Mouse (Mus musculus) G1E (cell line): ENCODE data around the gene Nme7. TPM values are rescaled to one million over a fixed set of nuclear protein-coding genes. Genes with fewer than 3 reads are reported as not detected.

Experiments
- ATAC-seq: 2 replicates; pipeline ENCODE4 v1.8.0; 2016; ENCODE audit warnings: mild to moderate bottlenecking; ENCODE audit not compliant: insufficient number of reproducible peaks, poor library complexity, low FRiP score, severe bottlenecking; ENCODE audit errors: extremely low read depth
- DNase-seq: peaks from one replicate; pipeline ENCODE4 v3.0.0; 2012; ENCODE audit warnings: low spot score
- H3K27me3 ChIP-seq: 2 replicates; pipeline ENCODE4 v1.6.1; 2012; ENCODE audit warnings: mild to moderate bottlenecking, low read length, inconsistent platforms; ENCODE audit not compliant: insufficient read depth
- H3K36me3 ChIP-seq: replicated peaks from 2 replicates; pipeline ENCODE3; 2012; ENCODE audit warnings: mild to moderate bottlenecking, inconsistent platforms
- H3K4me1 ChIP-seq: 2 replicates; pipeline ENCODE4 v1.6.1; 2012; ENCODE audit warnings: low read depth, low read length, inconsistent platforms, mixed read lengths; ENCODE audit not compliant: insufficient read depth
- H3K4me3 ChIP-seq: 2 replicates; pipeline ENCODE4 v1.5.1; 2012; ENCODE audit warnings: low read depth, mild to moderate bottlenecking, inconsistent platforms, low read length, moderate library complexity, mixed read lengths
- H3K9me3 ChIP-seq: replicated peaks from 2 replicates; pipeline ENCODE4 v1.6.1; 2012; ENCODE audit warnings: inconsistent platforms
- CTCF ChIP-seq: IDR thresholded peaks from 2 replicates; pipeline ENCODE4 v1.5.1; 2012; ENCODE audit warnings: low read depth, low read length, inconsistent platforms, mixed read lengths
- GATA1 ChIP-seq: IDR thresholded peaks from 2 replicates; pipeline ENCODE4 v1.6.1; 2012; ENCODE audit warnings: borderline replicate concordance, low read length, inconsistent platforms, mixed read lengths
- GATA2 ChIP-seq: IDR thresholded peaks from 2 replicates; pipeline ENCODE4 v1.6.1; 2012; ENCODE audit warnings: low read depth, low read length, inconsistent platforms, borderline replicate concordance
- POLR2AphosphoS5 ChIP-seq: IDR thresholded peaks from 2 replicates; pipeline ENCODE4 v1.6.1; 2012; ENCODE audit warnings: low read depth, low read length, inconsistent platforms; ENCODE audit not compliant: insufficient replicate concordance
- TAL1 ChIP-seq: conservative IDR thresholded peaks from 2 replicates; pipeline ENCODE4 v1.6.1; 2012; ENCODE audit warnings: low read depth, low read length, inconsistent platforms, mixed read lengths
- polyA plus RNA-seq: library from polyadenylated mRNA; stranded (reverse); fragments of >175 nt; gene quantifications from 2 replicates; pipeline ENCODE4 v1.2.3, GENCODE M21; 2012
- total RNA-seq, 2 experiments: library from RNA; stranded (forward) in 1 of 2; stranded (reverse) in 1 of 2; fragments of 200-1000 nt in 1 of 2; fragments of >200 nt in 1 of 2; fragmentation: Nextera tagmentation in 1 of 2; gene quantifications; 2 replicates each; pipeline ENCODE4 v1.2.3; 2014 to 2017

Nme7 gene
- total and polyA plus RNA-seq, 3 experiments: 2.1 to 80.5 (median 20.4) TPM

- no peaks in the 10 kb centered on the region for H3K27me3 ChIP-seq
- no peak for ATAC-seq
- no peaks in the 10 kb centered on the region for H3K9me3 ChIP-seq
- H3K36me3 ChIP-seq: no peaks in the 10 kb centered on the region
- no peaks in the 10 kb centered on the region for H3K4me1 ChIP-seq
- no peak for DNase-seq
- TF ChIP-seq GATA1 (no peak), GATA2 (no peak), TAL1 (no peak), POLR2AphosphoS5 (no peak), CTCF (no peak)
- no peak overlapping the region for H3K4me3 ChIP-seq
Observed at GRCm38 (mm10) chr1:164445620-164446162, 141.8 kb downstream of the Nme7 start.

- no peak for TF ChIP-seq TAL1
- no peak for TF ChIP-seq GATA1
- no peak for TF ChIP-seq POLR2AphosphoS5
- TF ChIP-seq GATA2: no peak
- no peak for TF ChIP-seq CTCF
- H3K4me3 ChIP-seq: no peak overlapping the region
- no peaks in the 10 kb centered on the region for H3K4me1 ChIP-seq
- no peaks in the 10 kb centered on the region for H3K27me3 ChIP-seq
- no peaks in the 10 kb centered on the region for H3K9me3 ChIP-seq
- no peak for DNase-seq
- no peak for ATAC-seq
- H3K36me3 ChIP-seq: no peaks in the 10 kb centered on the region
Observed at GRCm38 (mm10) chr1:164446535-164446934, 142.6 kb downstream of the Nme7 start.

- DNase-seq (no peak), ATAC-seq (no peak)
- H3K4me1 ChIP-seq: no peaks in the 10 kb centered on the region
- no peak overlapping the region for H3K4me3 ChIP-seq
- H3K9me3 ChIP-seq: no peaks in the 10 kb centered on the region
- no peaks in the 10 kb centered on the region for H3K27me3 ChIP-seq
- no peaks in the 10 kb centered on the region for H3K36me3 ChIP-seq
- TF ChIP-seq GATA2: no peak
- no peak for TF ChIP-seq CTCF
- TF ChIP-seq POLR2AphosphoS5: no peak
Observed at GRCm38 (mm10) chr1:164447521-164447920, 143.6 kb downstream of the Nme7 start.

GRCm38 (mm10) chr1:164449626-164450025, 145.7 kb downstream of the Nme7 start:
- no peak for DNase-seq
- Histone ChIP-seq H3K36me3 (no peaks in the 10 kb centered on the region), H3K4me3 (no peak overlapping the region), H3K27me3 (no peaks in the 10 kb centered on the region), H3K4me1 (no peaks in the 10 kb centered on the region), H3K9me3 (no peaks in the 10 kb centered on the region)
- no peak for ATAC-seq
- TF ChIP-seq POLR2AphosphoS5 (no peak), GATA2 (no peak), TAL1 (no peak), GATA1 (no peak), CTCF (no peak)

GRCm38 (mm10) chr1:164450231-164450630, 146.3 kb downstream of the Nme7 start:
- H3K4me3 ChIP-seq: no peak overlapping the region
- ATAC-seq (no peak), DNase-seq (no peak)
- H3K36me3 ChIP-seq: no peaks in the 10 kb centered on the region
- no peak for TF ChIP-seq GATA2
- no peak for TF ChIP-seq TAL1
- TF ChIP-seq CTCF: no peak
- no peak for TF ChIP-seq POLR2AphosphoS5
- no peak for TF ChIP-seq GATA1
- no peaks in the 10 kb centered on the region for H3K9me3 ChIP-seq
- H3K27me3 ChIP-seq: no peaks in the 10 kb centered on the region
- H3K4me1 ChIP-seq: no peaks in the 10 kb centered on the region

GRCm38 (mm10) chr1:164450644-164451043, 146.7 kb downstream of the Nme7 start:
- H3K36me3 ChIP-seq: no peaks in the 10 kb centered on the region
- no peaks in the 10 kb centered on the region for H3K27me3 ChIP-seq
- no peaks in the 10 kb centered on the region for H3K9me3 ChIP-seq
- DNase-seq (no peak), ATAC-seq (no peak)
- no peak overlapping the region for H3K4me3 ChIP-seq
- no peaks in the 10 kb centered on the region for H3K4me1 ChIP-seq
- TF ChIP-seq TAL1 (no peak), CTCF (no peak), POLR2AphosphoS5 (no peak), GATA1 (no peak), GATA2 (no peak)

GRCm38 (mm10) chr1:164451346-164451745, 147.4 kb downstream of the Nme7 start:
- no peaks in the 10 kb centered on the region for H3K9me3 ChIP-seq
- no peaks in the 10 kb centered on the region for H3K4me1 ChIP-seq
- ATAC-seq (no peak), DNase-seq (no peak)
- TF ChIP-seq POLR2AphosphoS5 (no peak), CTCF (no peak), GATA1 (no peak), TAL1 (no peak), GATA2 (no peak)
- H3K27me3 ChIP-seq: no peaks in the 10 kb centered on the region
- H3K36me3 ChIP-seq: no peaks in the 10 kb centered on the region
- H3K4me3 ChIP-seq: no peak overlapping the region
